Mouse (Mus musculus): ENCODE data around the gene Msantd2.

The Msantd2 gene

DNA sequence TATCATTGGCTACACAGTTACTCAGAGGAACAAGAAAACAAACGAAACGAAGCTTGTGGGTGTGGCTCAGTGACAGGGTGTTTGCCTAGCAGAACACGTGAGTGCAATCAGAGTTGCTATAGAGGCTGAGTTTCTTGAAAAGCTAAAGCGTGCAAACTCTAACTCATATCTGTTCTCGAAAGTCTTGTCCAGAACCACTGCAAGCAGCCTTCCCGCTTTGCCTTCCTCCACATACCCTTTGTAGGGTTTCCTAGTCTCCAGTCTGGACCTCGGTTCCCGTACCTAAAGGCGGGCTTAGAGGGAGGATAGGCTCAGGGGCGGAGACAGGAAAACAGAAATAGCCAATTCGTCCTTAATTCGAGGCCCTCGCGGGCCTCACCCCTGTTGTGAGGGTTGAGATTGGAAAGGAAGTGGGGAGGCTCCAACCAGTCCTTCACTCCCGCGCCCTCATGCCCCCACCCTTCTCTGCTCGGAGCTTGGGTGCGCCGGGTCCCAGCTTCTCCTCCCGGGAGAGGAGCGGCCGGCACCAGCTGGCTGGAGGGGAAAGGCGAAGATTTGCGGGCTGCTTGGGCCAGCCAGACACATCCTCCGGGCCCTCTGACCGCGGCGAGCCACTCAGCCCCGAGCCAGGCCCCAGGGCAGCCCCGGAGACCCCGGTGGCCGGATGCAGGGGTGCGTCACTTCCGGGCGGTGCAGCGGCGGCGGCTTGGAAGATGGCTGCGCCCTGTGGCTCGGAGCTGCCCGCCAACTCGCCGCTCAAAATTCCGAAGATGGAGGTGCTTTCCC, at the start of gene Msantd2:
Msantd2 (plus strand) TSS at position 709 of the 786 bp plus-strand sequence.
- peak; percentile 80 for DNase-seq (ENCODE audit: low spot score)

DNA sequence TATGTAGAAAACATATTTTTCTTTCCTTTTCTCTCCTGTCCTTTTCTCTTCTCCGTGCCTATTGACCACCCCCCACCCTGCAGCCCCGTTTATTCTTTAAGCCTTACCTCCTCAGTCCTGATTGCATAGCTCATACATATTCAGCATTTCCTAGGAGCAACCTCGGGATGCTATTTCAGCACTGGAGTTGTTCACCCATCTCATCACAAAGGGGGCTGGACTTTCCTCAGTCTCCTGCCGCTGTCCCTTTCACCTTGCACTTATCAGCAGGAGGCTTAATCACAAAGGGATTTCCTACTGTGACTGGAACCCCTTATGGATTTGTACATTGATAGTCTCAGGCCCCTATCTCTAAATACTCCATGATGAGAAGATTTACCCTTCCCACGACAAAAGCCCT, 36.7 kb upstream of the Msantd2 start:
- no peak for DNase-seq (ENCODE audit: low spot score)

GRCm38 (mm10) chr9:37453328-37453727, 35.8 kb upstream of the Msantd2 start:
- no peak for DNase-seq (ENCODE audit: low spot score)

DNA sequence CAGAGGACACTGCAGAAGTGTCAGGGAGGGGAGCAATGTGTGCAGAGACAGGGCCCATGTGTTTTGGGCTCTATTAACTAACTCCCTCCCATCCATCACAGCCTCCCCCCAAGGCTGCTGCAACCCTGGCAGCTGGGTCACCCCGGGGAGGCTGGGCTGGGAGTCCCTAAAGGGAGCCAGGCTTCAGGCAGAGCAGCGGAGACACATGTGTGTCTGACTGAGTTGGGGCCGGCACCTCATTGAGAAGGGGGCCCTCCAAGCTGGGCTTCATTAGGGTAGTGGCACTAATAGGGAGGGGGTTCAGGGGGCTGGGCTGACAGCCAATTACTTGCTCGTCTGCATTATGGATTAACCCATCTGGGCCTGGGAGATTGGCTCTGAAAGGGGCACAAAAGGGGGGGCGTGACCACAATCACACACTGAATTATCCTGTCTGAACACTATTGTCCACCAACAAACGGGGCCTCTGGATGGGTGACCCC, 35.1 kb upstream of the Msantd2 start:
- DNase-seq (ENCODE audit: low spot score) = no peak

DNA sequence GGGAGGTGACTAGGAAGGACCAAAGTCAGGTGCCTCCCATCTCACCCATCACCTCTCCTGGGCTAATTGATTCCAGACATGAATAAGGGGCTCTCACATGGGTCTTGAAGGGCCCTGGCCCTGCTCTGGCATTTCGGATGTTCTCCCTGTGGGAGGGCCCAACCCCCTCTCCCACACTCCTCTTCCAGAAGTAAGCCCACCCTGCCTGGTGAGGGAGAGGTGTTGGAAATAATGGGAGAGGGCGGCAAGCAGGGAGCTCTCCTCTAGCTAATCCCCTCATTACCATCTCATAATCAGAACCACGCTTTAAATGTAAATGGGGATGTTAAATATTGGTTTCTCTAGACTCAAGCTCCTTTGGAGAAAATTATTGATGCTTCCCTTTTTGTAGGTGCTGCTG, 34.1 kb upstream of the Msantd2 start:
- no peak for DNase-seq (ENCODE audit: low spot score)

DNA sequence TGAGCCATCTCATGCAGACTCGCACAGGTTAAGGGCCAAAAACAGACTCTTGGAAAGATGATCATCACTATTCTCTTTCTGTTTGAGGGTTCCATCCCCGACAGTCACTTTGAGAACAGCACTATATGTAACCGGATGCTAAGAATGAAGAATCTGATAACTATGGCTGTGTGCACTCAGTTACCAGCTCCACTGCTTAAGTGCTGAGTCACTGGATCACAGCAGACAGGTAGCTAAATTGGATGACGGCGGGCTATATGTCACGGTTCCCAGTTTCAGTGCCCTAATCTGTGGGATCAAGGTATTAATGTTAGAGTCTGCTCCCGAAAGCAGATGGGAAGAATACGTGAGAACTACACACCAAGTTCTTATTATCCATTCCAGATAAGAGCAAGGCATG, 33.3 kb upstream of the Msantd2 start:
- no peak for DNase-seq (ENCODE audit: low spot score)

DNA sequence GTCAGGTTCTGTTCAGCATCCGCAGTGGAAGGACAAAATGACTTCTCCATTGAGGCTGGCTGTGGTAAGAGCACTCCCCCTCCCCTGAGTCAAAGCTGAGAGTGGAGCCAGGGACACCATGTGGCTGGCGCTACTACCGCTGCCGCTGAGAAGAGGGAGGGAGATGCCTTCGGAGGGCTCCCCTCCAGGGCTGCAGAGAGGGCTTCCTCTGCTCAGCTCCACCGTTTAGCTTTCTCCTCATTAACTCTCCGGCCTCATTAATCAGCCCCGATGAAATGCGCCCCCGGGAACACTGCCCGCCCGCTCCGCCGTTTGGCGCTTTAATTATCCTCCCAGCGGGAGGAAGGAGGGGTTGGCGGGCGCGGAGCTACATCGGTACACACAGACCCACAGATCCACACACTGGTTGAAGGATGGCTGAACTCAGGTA, 32.6 kb upstream of the Msantd2 start:
- no peak for DNase-seq (ENCODE audit: low spot score)

- no peak for DNase-seq (ENCODE audit: low spot score)
These were observed 32.0 kb upstream of the Msantd2 start for GRCm38 (mm10) chr9:37457151-37457550.

DNA sequence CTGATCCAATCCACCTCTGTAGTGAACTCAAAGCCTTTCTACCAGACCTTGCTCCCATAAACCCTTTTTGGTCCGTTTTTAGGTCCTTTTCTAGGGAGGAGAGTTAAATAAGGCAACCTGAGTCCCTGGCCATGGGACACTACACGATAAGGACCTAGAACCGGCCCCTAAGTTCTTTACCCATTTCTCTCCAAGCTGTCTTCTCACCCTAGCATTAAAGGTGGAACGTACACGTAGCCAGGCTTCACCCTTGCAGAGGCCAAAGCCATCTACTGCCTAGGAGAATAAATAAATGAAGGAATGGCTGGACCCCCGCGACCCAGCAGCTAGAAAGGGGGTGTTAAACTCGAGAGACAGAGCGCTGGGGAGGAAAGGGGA, 29.5 kb upstream of the Msantd2 start:
- no peak for DNase-seq (ENCODE audit: low spot score)

- no peak for DNase-seq (ENCODE audit: low spot score)
These were observed 28.8 kb upstream of the Msantd2 start for GRCm38 (mm10) chr9:37460043-37460960.

DNA sequence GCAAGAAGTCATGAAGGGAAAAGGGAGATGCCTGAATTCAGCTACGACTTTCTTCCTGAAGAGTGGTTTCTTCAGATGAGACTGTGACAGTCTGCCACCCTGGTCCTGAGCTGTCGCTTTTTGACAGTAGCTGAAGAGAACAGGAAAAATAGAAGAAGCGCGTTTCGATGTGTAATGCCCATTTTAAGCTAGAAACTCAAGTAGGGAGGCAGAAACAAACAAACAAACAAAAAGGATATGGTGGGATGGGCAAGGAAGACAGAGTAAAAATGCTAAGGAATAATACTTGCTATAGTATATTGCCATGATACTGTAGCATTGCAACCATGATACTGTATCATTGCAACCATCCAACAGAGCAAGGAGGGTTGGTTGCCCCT, 28.2 kb upstream of the Msantd2 start:
- DNase-seq (ENCODE audit: low spot score) = no peak

DNA sequence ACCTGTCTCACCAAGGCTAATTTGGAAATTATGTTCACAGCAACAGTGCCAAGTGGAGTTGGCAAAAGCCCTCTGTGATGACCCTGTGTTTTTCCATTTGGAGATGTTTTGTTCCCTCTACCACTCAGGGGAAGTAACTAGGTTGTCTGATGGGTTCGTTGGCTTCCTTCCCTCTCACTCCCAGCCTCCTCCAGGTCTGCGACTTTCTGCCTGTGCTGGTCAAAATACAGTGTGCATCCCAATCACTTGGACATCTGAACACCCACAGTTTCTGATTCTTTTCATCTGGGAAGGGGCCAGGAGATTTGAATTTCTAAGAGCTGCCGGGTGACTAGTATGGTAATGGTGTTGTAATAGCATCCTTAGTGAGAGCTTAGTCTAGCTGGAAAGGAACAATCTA, 27.5 kb upstream of the Msantd2 start:
- no peak for DNase-seq (ENCODE audit: low spot score)

GRCm38 (mm10) chr9:37462764-37463163, 26.4 kb upstream of the Msantd2 start:
- DNase-seq (ENCODE audit: low spot score) = no peak

DNA sequence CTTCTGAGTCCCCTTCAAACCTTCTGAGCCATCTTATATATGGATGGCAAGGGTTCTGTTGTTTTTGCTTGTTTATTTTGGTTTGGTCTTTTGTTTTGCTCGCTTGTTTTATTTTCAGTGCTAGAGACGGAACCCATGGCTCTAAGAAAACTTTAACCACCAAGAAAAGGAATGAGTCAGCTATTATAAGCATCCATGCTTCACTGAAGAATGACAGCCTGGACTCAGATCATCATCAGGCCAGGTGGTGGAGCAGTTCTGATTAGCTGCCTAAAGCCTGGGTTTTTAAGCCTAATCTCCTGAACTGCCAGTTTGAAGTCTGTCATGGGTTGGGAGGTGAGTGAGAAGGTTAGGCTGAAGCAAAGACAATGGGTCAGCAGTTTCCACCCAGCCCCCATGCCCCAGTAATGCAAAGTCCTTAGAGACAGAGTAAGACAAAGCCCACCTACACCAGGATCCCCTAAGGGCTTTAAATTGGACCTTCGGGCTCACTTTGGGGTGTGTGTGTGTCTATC, 15.5 kb upstream of the Msantd2 start:
- no peak for DNase-seq (ENCODE audit: low spot score)

DNA sequence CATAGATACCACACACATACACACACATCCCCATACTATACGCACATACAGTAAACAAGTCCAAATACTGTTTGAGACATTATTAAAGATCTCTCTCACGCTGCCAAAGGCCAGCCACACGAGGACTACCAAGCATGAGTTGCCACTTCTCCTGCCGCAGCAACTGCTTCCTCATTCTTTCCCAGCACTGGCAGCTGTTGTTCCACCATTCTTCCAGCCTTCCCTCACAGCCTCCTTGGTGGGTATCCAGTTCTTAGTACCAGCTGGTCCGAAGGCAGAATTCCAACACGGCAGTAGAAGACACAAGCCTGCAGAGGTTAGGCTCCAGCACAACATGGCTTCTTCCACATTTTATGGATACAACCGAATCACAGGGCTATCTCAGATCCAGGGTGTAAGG, 14.2 kb upstream of the Msantd2 start:
- DNase-seq (ENCODE audit: low spot score) = no peak

DNA sequence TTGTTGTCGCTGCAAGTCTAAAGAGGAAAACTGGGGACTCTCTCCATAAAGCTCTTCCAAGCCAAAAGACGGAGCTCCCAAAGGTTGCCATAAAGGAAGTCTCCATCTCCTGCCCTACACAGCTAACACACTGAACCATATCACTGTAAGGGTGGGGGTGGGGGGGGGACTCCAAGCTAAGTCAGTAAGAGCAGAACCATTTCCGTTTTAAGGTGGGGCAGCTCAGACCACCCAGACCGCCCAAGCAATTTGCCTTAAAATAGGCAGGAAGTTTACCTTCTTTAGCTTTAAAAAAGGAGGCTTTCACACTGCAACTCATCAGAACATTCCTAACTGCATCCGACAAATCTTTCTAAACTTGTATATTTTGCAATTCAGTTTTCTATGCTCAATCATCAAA, 4.0 kb upstream of the Msantd2 start:
- no peak for DNase-seq (ENCODE audit: low spot score)

DNA sequence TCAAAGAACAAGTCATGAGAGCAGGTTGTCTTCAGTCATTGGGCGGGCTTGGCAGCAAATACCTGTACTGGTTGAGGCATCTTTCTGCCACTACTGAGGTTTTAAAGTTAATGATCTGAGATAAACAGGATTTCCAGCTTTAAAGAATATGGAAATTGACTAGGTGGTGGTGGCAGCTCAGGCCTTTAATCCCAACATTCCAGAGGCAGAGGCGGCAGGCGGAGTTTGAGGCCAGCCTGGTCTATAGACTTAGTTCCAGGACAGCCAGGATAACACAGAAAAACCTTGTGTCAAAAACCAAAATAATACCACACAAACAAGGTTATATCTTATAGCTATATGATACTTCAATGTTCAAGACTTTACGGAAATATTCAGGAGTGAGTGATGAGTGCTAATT, 1.1 kb upstream of the Msantd2 start:
- DNase-seq (ENCODE audit: low spot score) = no peak

DNA sequence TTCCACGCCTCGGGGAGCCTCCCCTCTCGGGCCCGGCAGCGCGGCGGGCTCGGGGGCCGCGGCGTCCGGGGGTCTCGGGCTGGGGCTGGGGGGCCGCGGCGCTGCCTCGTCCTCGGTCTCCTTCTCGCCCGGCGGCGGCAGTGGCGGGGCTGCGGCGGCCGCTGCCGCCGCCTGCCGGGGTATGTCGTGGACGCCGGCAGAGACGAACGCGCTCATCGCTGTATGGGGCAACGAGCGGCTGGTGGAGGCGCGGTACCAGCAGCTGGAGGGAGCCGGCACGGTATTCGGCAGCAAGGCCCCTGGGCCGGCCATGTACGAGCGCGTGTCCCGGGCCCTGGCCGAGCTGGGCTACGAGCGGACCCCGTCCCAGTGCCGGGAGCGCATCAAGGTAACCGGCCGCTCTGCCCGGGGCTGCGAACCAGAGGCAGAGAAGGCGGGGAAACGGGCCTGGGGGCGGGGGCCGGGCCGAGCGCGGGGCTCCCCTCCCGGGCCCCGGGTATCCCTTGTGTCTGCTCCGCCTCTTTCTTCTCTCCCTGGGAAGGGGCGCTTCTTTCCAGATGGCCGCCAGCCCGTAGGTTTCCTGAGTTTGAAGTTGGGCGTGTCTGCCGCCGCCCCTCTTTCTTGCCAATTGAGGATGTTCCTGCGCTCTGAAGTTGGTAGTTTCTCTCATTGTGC, 464 bp downstream of the Msantd2 start:
- no peak for DNase-seq (ENCODE audit: low spot score)

DNA sequence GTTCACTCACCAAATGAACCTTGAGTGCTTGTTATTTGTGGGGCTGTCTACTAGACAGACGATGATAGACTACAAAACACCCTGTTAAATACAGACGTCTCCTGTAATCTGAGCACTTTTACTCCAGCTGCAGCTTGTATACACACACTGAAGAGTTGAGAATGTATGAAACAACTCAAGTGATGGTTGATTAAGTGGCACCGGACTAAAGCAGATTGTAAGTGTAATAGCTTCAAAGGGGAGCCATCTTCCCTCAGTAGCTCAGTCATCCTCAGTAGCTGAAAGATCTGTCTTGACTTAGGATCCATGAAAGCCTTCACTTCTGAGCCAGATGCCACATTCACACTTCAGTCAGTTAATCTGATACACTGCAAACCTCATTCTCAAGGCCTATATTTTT, 6.6 kb downstream of the Msantd2 start:
- no peak for DNase-seq (ENCODE audit: low spot score)

DNA sequence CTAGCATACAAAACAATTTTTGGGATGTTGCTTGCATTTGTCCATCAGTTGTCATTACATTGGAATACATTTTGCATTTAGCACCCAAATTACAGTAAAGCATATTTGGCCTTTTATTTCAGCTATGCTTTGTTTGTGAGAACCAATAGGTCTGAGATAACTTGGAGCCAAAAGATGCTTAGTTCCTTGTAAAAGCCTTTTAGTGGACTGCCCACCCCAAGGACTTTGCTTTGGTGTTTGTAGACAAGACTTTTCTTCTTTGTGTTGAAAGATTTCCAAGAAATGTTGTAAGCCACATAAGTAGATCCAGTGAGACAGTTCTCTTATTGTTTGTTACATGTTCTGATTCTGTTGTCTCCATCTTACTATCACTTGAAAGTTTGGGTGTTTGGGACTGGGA, 7.2 kb downstream of the Msantd2 start:
- DNase-seq (ENCODE audit: low spot score) = no peak

- no peak for DNase-seq (ENCODE audit: low spot score)
These were observed 11.1 kb downstream of the Msantd2 start for GRCm38 (mm10) chr9:37500201-37500600.

- DNase-seq (ENCODE audit: low spot score) = no peak
These were observed 12.1 kb downstream of the Msantd2 start for GRCm38 (mm10) chr9:37501170-37501569.
